Mouse (Mus musculus): ENCODE results near the gene Icam5. TPM values are rescaled to one million over a fixed set of nuclear protein-coding genes. Genes with fewer than 3 reads are reported as not detected.
"Not testable (repeated sequence)": the region's sequence is repeated elsewhere in the genome, so short reads cannot be mapped to it uniquely, and the experiment has no call there.

Gene Icam5
- total RNA-seq, 2 experiments from 2014 or later: 0.07 to 0.10 TPM

- DNase-seq; intact Hi-C loops (cut with DNase I; ENCODE audit: low total_unique reads): not testable (repeated sequence)
Measured at GRCm38 (mm10) chr9:21010939-21011541, 20.8 kb upstream of the Icam5 start.

- intact Hi-C loops (cut with DNase I; ENCODE audit: low total_unique reads): no loop called here
- DNase-seq: no peak
Measured at GRCm38 (mm10) chr9:21011846-21012312, 20.0 kb upstream of the Icam5 start.

- DNase-seq: no peak
- intact Hi-C loops (cut with DNase I; ENCODE audit: low total_unique reads): no loop called here
Measured at GRCm38 (mm10) chr9:21012368-21012767, 19.5 kb upstream of the Icam5 start.

GRCm38 (mm10) chr9:21014691-21015570 is 16.9 kb upstream of the Icam5 start:
- intact Hi-C loops (cut with DNase I; ENCODE audit: low total_unique reads): no loop called here
- DNase-seq: peak; percentile 63

- peak; percentile 64 for DNase-seq
Measured at GRCm38 (mm10) chr9:21015571-21016130, 16.2 kb upstream of the Icam5 start, which contains the start of gene Icam1. Gene Icam1 (plus strand): TSS chr9:21015985.

GRCm38 (mm10) chr9:21016331-21017176 is 15.3 kb upstream of the Icam5 start:
- no peak for DNase-seq
- intact Hi-C loops (cut with DNase I; ENCODE audit: low total_unique reads): no loop called here

More at GRCm38 (mm10) chr9:21015571-21016130, 16.2 kb upstream of the Icam5 start, which contains the start of gene Icam1:
- intact Hi-C loops (cut with DNase I; ENCODE audit: low total_unique reads): no loop called here

GRCm38 (mm10) chr9:21017177-21017575 is 14.7 kb upstream of the Icam5 start:
- DNase-seq: no peak
- intact Hi-C loops (cut with DNase I; ENCODE audit: low total_unique reads): no loop called here

GRCm38 (mm10) chr9:21018600-21018999 is 13.3 kb upstream of the Icam5 start:
- no peak for DNase-seq
- intact Hi-C loops (cut with DNase I; ENCODE audit: low total_unique reads): no loop called here

- intact Hi-C loops (cut with DNase I; ENCODE audit: low total_unique reads): no loop called here
- DNase-seq: no peak
Measured at GRCm38 (mm10) chr9:21021363-21021762, 10.5 kb upstream of the Icam5 start.

- intact Hi-C loops (cut with DNase I; ENCODE audit: low total_unique reads): no loop called here
- DNase-seq: no peak
Measured at GRCm38 (mm10) chr9:21022288-21022687, 9.6 kb upstream of the Icam5 start.

GRCm38 (mm10) chr9:21022726-21023125 is 9.1 kb upstream of the Icam5 start:
- DNase-seq: no peak
- intact Hi-C loops (cut with DNase I; ENCODE audit: low total_unique reads): no loop called here

- DNase-seq: no peak
- intact Hi-C loops (cut with DNase I; ENCODE audit: low total_unique reads): no loop called here
Measured at GRCm38 (mm10) chr9:21025258-21025810, 6.5 kb upstream of the Icam5 start.

GRCm38 (mm10) chr9:21026849-21027248 is 5.0 kb upstream of the Icam5 start:
- intact Hi-C loops (cut with DNase I; ENCODE audit: low total_unique reads): no loop called here
- no peak for DNase-seq

- DNase-seq: no peak
- intact Hi-C loops (cut with DNase I; ENCODE audit: low total_unique reads): no loop called here
Measured at GRCm38 (mm10) chr9:21027774-21028290, 4.0 kb upstream of the Icam5 start.

GRCm38 (mm10) chr9:21028560-21029110 is 3.2 kb upstream of the Icam5 start:
- no peak for DNase-seq
- intact Hi-C loops (cut with DNase I; ENCODE audit: low total_unique reads): no loop called here

- intact Hi-C loops (cut with DNase I; ENCODE audit: low total_unique reads): loop anchor here (5.0 kb wide), 1 partner anchor 108 kb away; no protein-coding TSS in a partner anchor
- peak; percentile 85 for DNase-seq
Measured at GRCm38 (mm10) chr9:21029291-21030054, 2.4 kb upstream of the Icam5 start, which contains the start of gene Icam4. Gene Icam4 (plus strand): TSS chr9:21029373.

- DNase-seq: peak; percentile 11
Measured at GRCm38 (mm10) chr9:21030055-21030600, 1.7 kb upstream of the Icam5 start.

More at GRCm38 (mm10) chr9:21030055-21030600, 1.7 kb upstream of the Icam5 start:
- intact Hi-C loops (cut with DNase I; ENCODE audit: low total_unique reads): loop anchor here (5.0 kb wide), 1 partner anchor 107 kb away; no protein-coding TSS in a partner anchor

Data from gastrocnemius, postnatal 14 days (tissue).